Mouse (Mus musculus): ENCODE measurements around the gene Gm8206. TPM values are rescaled to one million over a fixed set of nuclear protein-coding genes. Genes with fewer than 3 reads are reported as not detected.

Gm8206 gene
- not detected for polyA plus RNA-seq (2017; shearing (Covaris generic))

GRCm38 (mm10) chr14:6093842-6094241 is at the start of gene Gm8206:
Gene Gm8206, minus strand, starts transcription at chr14:6093942.

GRCm38 (mm10) chr14:6125707-6126106 is 32.0 kb upstream of the Gm8206 start, which contains the start of gene Gm3476:
Gene Gm3476, minus strand, starts transcription at chr14:6125807.

GRCm38 (mm10) chr14:6108272-6108925 is 14.7 kb upstream of the Gm8206 start, which contains the start of gene Gm3468:
Gene Gm3468, minus strand, starts transcription at chr14:6108665.

GRCm38 (mm10) chr14:6058167-6058566 is 35.6 kb downstream of the Gm8206 start, which contains the start of gene Gm6337:
Gene Gm6337, minus strand, starts transcription at chr14:6058267.

GRCm38 (mm10) chr14:5979037-5979436 is 114.7 kb downstream of the Gm8206 start, which contains the start of gene Gm3453:
Gene Gm3453, minus strand, starts transcription at chr14:5979137.

Other genes starting within 250 kb of the Gm8206 start
- not detected for gene Gm8237, start 213.6 kb downstream of the Gm8206 start, polyA plus RNA-seq (2017; shearing (Covaris generic))
- not detected for gene Gm3248, start 132.2 kb downstream of the Gm8206 start, polyA plus RNA-seq (2017; shearing (Covaris generic))
- gene Gm3453, start 114.8 kb downstream of the Gm8206 start, polyA plus RNA-seq (2017; shearing (Covaris generic)): not detected
- not detected for gene Gm6337, start 35.7 kb downstream of the Gm8206 start, polyA plus RNA-seq (2017; shearing (Covaris generic))
- 0.56 TPM for gene Gm3468, start 14.7 kb upstream of the Gm8206 start, polyA plus RNA-seq (2017; shearing (Covaris generic))
- gene Gm3476, start 31.9 kb upstream of the Gm8206 start, polyA plus RNA-seq (2017; shearing (Covaris generic)): not detected
- not detected for gene Gm21560, start 125.3 kb upstream of the Gm8206 start, polyA plus RNA-seq (2017; shearing (Covaris generic))
- 0.51 TPM for gene Gm3411, start 193.3 kb upstream of the Gm8206 start, polyA plus RNA-seq (2017; shearing (Covaris generic))
- not detected for gene Gm21103, start 210.9 kb upstream of the Gm8206 start, polyA plus RNA-seq (2017; shearing (Covaris generic))
- not detected for gene Gm3618, start 249.7 kb upstream of the Gm8206 start, polyA plus RNA-seq (2017; shearing (Covaris generic))

Data from naive thymus-derived CD4-positive, alpha-beta T cell, adult 5 months (primary cell).